Mouse (Mus musculus) retina, postnatal 1 day (tissue): ENCODE measurements at regions not wholly inside any gene's neighbourhood (a gene's known extent, or its start where the extent isn't known, plus 50 kb on each side); places are given as distances from the start of the nearest gene placed in this dataset.

ENCODE experiments used
- DNase-seq: peaks from one replicate; pipeline ENCODE4 v3.0.0-alpha.2; 2012

GRCm38 (mm10) chr2:138640654-138641053, 384.3 kb downstream of the Btbd3 start:
- DNase-seq, result no peak

GRCm38 (mm10) chr2:138641335-138641734, 385.0 kb downstream of the Btbd3 start:
- DNase-seq, result no peak

DNA sequence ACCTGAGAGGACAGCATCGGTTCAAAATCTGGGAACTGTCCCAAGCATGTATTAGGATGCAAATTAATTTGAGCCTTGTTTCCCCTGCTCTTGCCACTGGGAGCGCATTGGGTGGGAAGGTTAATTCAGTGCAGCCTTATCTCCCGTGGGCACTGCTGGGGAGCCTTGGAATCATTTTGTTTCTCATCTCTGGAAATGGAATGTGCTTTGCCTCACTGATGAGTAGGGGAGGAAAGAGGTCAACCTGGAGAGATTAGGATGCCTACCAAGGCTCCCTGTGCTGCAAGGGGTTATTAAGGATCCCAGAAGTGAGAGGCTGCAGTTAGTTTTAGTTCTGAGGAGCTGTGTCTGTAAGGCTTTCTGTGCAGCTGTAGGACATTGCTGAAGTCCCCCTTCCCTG, 392.3 kb downstream of the Btbd3 start:
- no peak for DNase-seq

DNA sequence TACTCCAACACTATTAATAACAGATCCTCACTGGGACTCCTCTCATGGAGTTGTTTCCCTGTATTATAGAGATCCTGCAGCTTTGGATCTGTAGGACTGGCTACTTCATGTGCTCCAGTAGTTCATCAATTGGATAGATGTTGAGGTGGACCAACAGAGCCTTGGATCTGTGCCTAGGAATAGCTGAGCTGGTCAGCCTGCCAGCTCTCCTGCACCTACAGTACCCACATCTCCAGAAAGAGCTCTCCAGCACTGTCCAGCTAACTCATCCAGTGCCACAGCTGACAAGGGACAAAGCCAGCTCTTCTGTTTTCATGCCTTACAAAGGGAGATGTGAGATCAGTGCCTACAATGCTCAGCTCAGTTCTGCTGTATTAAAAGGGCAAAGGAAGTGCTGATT, 403.0 kb downstream of the Btbd3 start:
- DNase-seq, result no peak

DNA sequence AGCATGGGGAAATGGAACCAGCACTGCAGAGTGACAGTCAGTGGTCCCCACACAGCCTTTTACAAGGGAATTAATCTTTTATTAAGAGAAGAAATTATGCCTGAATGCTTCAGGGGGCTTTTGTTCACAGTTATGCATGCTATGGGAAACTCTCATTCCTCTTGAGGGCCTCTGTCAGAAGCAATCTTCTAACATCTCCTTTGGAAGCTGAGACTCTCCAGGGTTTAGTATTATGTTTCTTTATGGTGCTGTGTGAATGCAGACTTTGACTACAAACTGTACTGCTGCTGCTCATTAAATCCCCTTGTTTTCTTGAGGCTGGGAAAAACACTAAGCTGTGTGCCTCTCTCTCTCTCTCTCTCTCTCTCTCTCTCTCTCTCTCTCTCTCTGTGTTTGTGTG, 413.9 kb downstream of the Btbd3 start:
- peak; percentile 17 for DNase-seq

- DNase-seq, result no peak
Measured at GRCm38 (mm10) chr2:138674801-138675200, 418.4 kb downstream of the Btbd3 start.

DNA sequence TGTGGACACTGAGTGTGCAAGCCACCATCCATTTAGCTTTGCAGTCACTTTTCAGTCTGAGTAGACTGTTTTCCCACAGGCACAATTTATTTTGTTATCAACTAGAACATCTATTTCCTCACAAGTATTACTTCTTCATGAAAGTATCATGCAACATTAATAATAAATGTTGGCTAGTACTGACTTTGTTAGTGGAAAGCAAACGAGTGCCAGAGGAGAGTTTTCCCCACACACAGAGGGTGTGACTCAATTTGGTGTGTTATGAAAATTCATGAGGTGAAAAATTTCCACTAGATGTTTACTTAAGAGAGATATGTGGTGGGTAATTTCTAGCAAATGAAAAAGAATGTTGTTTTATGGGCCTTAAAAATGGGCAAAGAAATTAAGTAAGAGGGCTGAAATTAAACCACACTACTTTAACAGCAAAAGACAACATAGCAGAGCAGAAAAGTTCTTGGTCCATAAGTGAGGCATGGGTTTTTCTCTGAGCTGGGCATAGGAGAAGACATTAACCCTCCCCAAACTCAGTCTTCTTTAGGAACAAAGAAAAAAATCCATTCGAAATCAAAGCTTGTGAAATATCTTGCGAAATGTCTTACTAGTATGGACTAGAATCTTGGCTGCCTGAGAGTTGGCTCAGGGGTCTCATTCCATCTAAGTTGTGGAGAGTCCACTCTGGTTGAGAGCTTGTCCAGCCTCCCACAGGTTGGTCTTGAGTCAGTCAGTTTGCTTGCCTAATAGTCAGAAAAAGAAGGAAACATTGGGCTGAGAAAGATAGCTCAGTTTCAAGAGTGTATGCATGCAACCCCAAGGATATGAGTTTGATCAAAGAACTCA, 419.1 kb downstream of the Btbd3 start:
- no peak for DNase-seq

GRCm38 (mm10) chr2:138688140-138688871, 431.9 kb downstream of the Btbd3 start:
- DNase-seq, result no peak

DNA sequence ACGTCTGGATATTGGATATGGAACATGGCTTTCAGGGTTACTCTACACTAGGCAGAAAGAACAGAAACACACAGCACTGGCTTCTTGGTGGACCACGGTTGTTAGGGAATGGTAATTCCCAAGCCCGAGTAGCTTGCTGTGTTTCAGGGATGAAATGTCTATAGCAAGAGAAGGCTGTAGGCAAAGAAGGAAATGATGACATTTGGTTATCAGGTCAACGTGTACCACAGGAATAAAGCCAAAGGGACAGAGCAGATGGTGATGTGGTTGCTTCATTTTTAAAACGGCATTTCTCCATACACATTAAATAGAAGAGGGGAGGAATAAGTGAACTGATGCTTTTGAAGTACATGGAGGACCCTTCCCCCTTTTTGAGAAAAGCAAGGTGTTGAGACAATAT, 433.1 kb downstream of the Btbd3 start:
- DNase-seq, result no peak

DNA sequence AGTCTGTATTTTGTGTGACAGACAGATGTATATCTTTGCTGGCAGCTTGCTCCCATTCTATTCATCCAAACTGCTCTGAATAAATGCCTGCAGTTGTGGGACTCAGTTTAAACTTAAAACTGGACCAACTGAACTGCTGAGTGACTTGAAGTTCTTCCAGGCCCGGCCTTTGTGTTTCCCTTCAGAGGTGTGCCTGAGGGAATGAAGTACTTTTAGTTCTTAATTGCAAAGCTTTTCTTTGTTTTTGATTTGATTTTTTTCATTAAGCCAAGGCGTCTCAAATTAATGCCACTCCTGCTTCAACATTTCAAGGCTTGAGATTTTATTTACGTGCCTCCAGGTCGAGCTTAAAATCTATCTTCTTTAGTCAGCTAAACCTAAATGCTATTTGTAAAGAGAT, 446.4 kb downstream of the Btbd3 start:
- DNase-seq, result no peak

GRCm38 (mm10) chr2:138703943-138704541, 447.7 kb downstream of the Btbd3 start:
- DNase-seq, result no peak

DNA sequence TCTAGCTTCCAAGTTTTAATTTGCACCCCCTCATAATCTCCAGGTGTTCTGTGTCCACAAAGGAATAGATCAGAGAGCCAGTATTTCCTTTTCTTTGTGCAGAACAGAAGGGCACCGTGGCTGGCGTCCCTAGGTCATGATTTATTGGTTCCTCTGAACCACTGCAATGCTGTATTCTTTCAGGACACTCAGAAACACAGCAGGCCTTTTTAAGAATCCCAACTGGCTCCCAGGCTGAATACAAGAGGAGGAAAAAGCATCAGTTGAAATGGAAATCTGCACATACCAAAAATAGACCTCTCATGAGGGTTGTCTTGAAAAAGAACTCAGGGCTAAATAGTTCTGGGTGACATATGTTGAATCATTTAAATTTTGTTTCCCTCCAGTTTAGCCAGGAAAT, 452.4 kb downstream of the Btbd3 start:
- no peak for DNase-seq

GRCm38 (mm10) chr2:138733846-138734245, 477.5 kb downstream of the Btbd3 start:
- DNase-seq, result no peak

DNA sequence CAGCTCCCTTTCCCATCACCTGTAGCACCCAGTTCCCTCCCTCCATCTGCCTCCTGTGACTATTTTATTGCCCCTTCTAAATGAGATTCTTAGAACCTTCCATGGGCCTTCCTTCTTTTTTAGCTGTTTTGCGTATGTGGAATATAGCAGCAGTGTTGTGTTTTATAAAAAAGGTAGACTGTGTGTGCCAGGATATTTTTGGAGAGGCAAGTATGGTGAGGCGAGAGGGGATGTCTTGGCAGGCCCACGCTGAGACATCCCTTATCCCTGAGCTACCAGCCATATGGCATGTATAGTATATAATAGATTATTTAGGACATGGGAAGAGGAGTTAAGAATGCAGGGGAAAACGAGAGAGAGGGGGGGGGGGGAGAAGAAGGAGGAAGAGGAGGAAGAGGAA, 488.4 kb downstream of the Btbd3 start:
- no peak for DNase-seq

- no peak for DNase-seq
Measured at GRCm38 (mm10) chr2:138760439-138760963, 504.1 kb downstream of the Btbd3 start.

GRCm38 (mm10) chr2:138761400-138761799, 505.0 kb downstream of the Btbd3 start:
- no peak for DNase-seq

- DNase-seq, result peak; percentile 55
Measured at GRCm38 (mm10) chr2:138766275-138766842, 510.0 kb downstream of the Btbd3 start.

- no peak for DNase-seq
Measured at GRCm38 (mm10) chr2:138783781-138784180, 527.4 kb downstream of the Btbd3 start.

GRCm38 (mm10) chr2:138792711-138793450, 536.5 kb downstream of the Btbd3 start:
- DNase-seq, result no peak

DNA sequence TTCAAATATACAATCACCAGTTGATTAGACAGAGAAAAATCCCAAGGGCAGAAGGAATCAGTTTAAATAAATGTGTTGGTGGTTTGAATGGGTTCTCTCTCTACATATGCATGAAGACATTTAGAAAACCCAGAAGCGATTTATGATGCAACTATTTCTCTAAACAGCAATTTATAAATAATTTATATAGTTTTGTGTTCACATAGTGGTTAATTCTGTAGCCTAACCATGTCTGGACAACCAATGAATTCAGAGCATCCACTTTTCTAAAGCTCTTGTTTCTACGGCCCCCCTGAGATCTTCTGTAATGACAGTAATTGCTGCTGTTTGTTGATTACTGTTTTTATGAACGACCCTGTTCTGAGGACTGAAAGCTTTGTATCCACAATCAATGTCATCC, 549.8 kb downstream of the Btbd3 start:
- no peak for DNase-seq

DNA sequence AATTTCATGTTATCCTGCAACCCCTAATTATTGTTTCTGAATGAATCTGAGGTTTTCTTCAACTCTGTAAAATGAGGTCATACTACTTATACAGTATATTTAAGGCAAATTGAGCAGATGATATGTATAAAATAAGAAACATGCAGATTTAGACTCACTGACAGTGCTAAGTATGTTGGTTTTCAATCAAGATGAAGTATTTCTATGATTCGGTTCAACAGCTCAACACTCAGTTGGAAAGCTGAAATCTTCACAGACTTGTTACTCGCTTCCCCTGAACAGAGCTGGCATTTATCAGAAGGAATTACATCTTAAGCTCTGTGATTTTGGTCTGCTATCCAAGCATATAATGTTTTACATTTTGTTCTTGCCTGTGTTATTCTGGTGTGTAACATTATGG, 553.4 kb downstream of the Btbd3 start:
- no peak for DNase-seq

GRCm38 (mm10) chr2:138820489-138820888, 564.1 kb downstream of the Btbd3 start:
- DNase-seq, result no peak

- peak; percentile 24 for DNase-seq
Measured at GRCm38 (mm10) chr2:138824873-138825272, 568.5 kb downstream of the Btbd3 start.
